Mouse (Mus musculus) C2C12 (cell line): ENCODE data around the gene Dock2.

Experiments used
- CTCF ChIP-seq: IDR thresholded peaks from one replicate; pipeline ENCODE4 v1.5.1; 2011; ENCODE audit not compliant: control insufficient read depth, insufficient read depth, insufficient read length
- MYOD1 ChIP-seq: IDR thresholded peaks from one replicate; pipeline ENCODE4 v1.6.1; 2011; ENCODE audit warnings: low read depth; ENCODE audit not compliant: control insufficient read depth, insufficient read length
- MYOG ChIP-seq: IDR thresholded peaks from one replicate; pipeline ENCODE4 v1.6.1; 2011; ENCODE audit not compliant: control insufficient read depth, insufficient read length; ENCODE audit errors: extremely low read depth
- USF1 ChIP-seq: IDR thresholded peaks from one replicate; pipeline ENCODE4 v1.6.1; 2011; ENCODE audit warnings: low read depth, mild to moderate bottlenecking, control low read depth, moderate library complexity

DNA sequence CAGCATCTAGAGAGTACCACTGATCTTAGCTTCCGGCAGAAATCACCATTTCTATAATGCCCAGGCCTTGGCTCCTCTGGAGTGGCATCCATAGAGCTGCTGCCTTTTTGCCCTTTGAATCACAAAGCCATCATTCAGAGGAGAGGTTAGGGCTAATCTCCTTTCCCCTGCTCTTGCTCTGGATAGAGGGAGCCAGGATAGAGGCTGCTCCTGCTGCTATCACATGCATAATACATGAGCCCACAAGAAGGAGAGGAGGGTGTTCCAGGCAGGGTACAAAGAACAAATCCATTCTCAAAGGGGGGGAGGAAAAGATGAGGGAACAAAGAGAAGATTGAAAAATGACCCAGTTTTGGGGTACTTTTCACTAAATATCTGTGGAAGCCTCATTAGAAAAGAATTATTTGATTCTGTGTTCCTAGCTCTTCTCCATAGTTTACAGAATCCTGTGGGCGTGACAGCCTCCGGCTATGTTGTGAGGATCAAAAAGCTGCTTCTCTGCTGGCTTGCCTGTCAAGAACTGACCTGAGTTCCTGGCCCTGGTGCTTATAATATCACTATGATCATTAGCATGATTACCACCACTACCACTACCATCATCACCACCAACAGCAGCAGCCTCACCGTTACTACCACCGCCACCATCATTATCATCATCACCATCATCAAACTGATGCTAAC lies 485.9 kb downstream of the Dock2 start:
- TF ChIP-seq USF1 = no peak
- TF ChIP-seq MYOD1 = no peak
- TF ChIP-seq CTCF = no peak
- no peak for TF ChIP-seq MYOG
